Mouse (Mus musculus): Measurements from ENCODE around the gene Tns3. TPM values are rescaled to one million over a fixed set of nuclear protein-coding genes. Genes with fewer than 3 reads are reported as not detected.
A peak's percentile ranks its signal among the peaks of the same experiment; 100 is the strongest.

Tns3 gene
- 28.0 and 30.4 TPM in 2 replicates for polyA plus RNA-seq (2015; fragmentation: Nextera tagmentation; extraction: Ambion mirVana)

- Histone ChIP-seq H3K27ac (ENCODE audit: low read length) (peak within 1 kb of the TSS; percentile 96), H3K36me3 (ENCODE audit: control insufficient read depth, insufficient read depth, low read length) (no peaks in the 10 kb centered on the region; the same call in 1 of the 2 replicates), H3K4me2 (ENCODE audit: low read depth, low read length) (peak within 1 kb of the TSS; percentile 72), H3K4me1 (ENCODE audit: control insufficient read depth, insufficient read depth, low read length) (peaks cover 41% of the 10 kb centered on the region), H3K9me3 (replicated peaks; ENCODE audit: control insufficient read depth, low read length) (no peaks in the 10 kb centered on the region; the same call in 1 of the 2 replicates), H3K4me3 (replicated peaks; ENCODE audit: low read length) (peak within 1 kb of the TSS; percentile 75), H3K27me3 (ENCODE audit: control insufficient read depth, insufficient read depth, low read length) (no peaks in the 10 kb centered on the region), H3K9ac (ENCODE audit: low read length) (peak within 1 kb of the TSS; percentile 92)
- WGBS = under 1% methylated on average over 37 of the region's 37 CpGs
- peak; percentile 76 for ATAC-seq (ENCODE audit: insufficient read depth, low FRiP score)
These were observed at the start of gene Tns3 for GRCm38 (mm10) chr11:8664393-8664743. Gene Tns3 (minus strand): TSS chr11:8664535.

- WGBS = 46% methylated on average over 8 of the region's 8 CpGs
- Histone ChIP-seq H3K9me3 (replicated peaks; ENCODE audit: control insufficient read depth, low read length) (no peaks in the 10 kb centered on the region), H3K4me1 (ENCODE audit: control insufficient read depth, insufficient read depth, low read length) (peaks cover 15% of the 10 kb centered on the region), H3K27ac (ENCODE audit: low read length) (no peak overlapping the region), H3K36me3 (ENCODE audit: control insufficient read depth, insufficient read depth, low read length) (no peaks in the 10 kb centered on the region), H3K27me3 (ENCODE audit: control insufficient read depth, insufficient read depth, low read length) (no peaks in the 10 kb centered on the region), H3K4me2 (ENCODE audit: low read depth, low read length) (no peak overlapping the region), H3K9ac (ENCODE audit: low read length) (no peak overlapping the region), H3K4me3 (replicated peaks; ENCODE audit: low read length) (no peak overlapping the region)
- peak; percentile 49 for ATAC-seq (ENCODE audit: insufficient read depth, low FRiP score)
These were observed 42.1 kb upstream of the Tns3 start for GRCm38 (mm10) chr11:8706246-8707041.

- Histone ChIP-seq H3K27me3 (ENCODE audit: control insufficient read depth, insufficient read depth, low read length) (no peaks in the 10 kb centered on the region), H3K27ac (ENCODE audit: low read length) (no peak overlapping the region), H3K4me3 (replicated peaks; ENCODE audit: low read length) (no peak overlapping the region), H3K9ac (ENCODE audit: low read length) (no peak overlapping the region), H3K4me2 (ENCODE audit: low read depth, low read length) (no peak overlapping the region), H3K4me1 (ENCODE audit: control insufficient read depth, insufficient read depth, low read length) (peaks cover 17% of the 10 kb centered on the region), H3K9me3 (replicated peaks; ENCODE audit: control insufficient read depth, low read length) (no peaks in the 10 kb centered on the region), H3K36me3 (ENCODE audit: control insufficient read depth, insufficient read depth, low read length) (no peaks in the 10 kb centered on the region)
- 65% methylated on average over 1 of the region's 1 CpGs for WGBS
- no peak for ATAC-seq (ENCODE audit: insufficient read depth, low FRiP score)
These were observed 40.8 kb upstream of the Tns3 start for GRCm38 (mm10) chr11:8705156-8705555.

GRCm38 (mm10) chr11:8703876-8704275 is 39.5 kb upstream of the Tns3 start:
- Histone ChIP-seq H3K27ac (ENCODE audit: low read length) (0 out of 2 replicates have a peak overlapping the region, but pooled peaks have one; percentile 3), H3K4me1 (ENCODE audit: control insufficient read depth, insufficient read depth, low read length) (peaks cover 17% of the 10 kb centered on the region), H3K4me3 (replicated peaks; ENCODE audit: low read length) (no peak overlapping the region), H3K27me3 (ENCODE audit: control insufficient read depth, insufficient read depth, low read length) (no peaks in the 10 kb centered on the region), H3K36me3 (ENCODE audit: control insufficient read depth, insufficient read depth, low read length) (no peaks in the 10 kb centered on the region), H3K9me3 (replicated peaks; ENCODE audit: control insufficient read depth, low read length) (no peaks in the 10 kb centered on the region), H3K4me2 (ENCODE audit: low read depth, low read length) (no peak overlapping the region), H3K9ac (ENCODE audit: low read length) (no peak overlapping the region)
- no peak for ATAC-seq (ENCODE audit: insufficient read depth, low FRiP score)
- WGBS = 76% methylated on average over 6 of the region's 6 CpGs

GRCm38 (mm10) chr11:8702532-8702886 is 38.2 kb upstream of the Tns3 start:
- WGBS = 71% methylated on average over 2 of the region's 2 CpGs
- Histone ChIP-seq H3K4me3 (replicated peaks; ENCODE audit: low read length) (no peak overlapping the region), H3K27ac (ENCODE audit: low read length) (no peak overlapping the region), H3K4me1 (ENCODE audit: control insufficient read depth, insufficient read depth, low read length) (peaks cover 17% of the 10 kb centered on the region), H3K4me2 (ENCODE audit: low read depth, low read length) (no peak overlapping the region), H3K27me3 (ENCODE audit: control insufficient read depth, insufficient read depth, low read length) (no peaks in the 10 kb centered on the region), H3K9me3 (replicated peaks; ENCODE audit: control insufficient read depth, low read length) (no peaks in the 10 kb centered on the region), H3K9ac (ENCODE audit: low read length) (no peak overlapping the region), H3K36me3 (ENCODE audit: control insufficient read depth, insufficient read depth, low read length) (no peaks in the 10 kb centered on the region)
- no peak for ATAC-seq (ENCODE audit: insufficient read depth, low FRiP score)

- WGBS = 43% methylated on average over 10 of the region's 10 CpGs
- Histone ChIP-seq H3K27ac (ENCODE audit: low read length) (peak overlapping the region; percentile 2; the same call in 1 of the 2 replicates), H3K9me3 (replicated peaks; ENCODE audit: control insufficient read depth, low read length) (no peaks in the 10 kb centered on the region), H3K4me1 (ENCODE audit: control insufficient read depth, insufficient read depth, low read length) (peaks cover 17% of the 10 kb centered on the region), H3K4me2 (ENCODE audit: low read depth, low read length) (no peak overlapping the region), H3K9ac (ENCODE audit: low read length) (no peak overlapping the region), H3K4me3 (replicated peaks; ENCODE audit: low read length) (no peak overlapping the region), H3K36me3 (ENCODE audit: control insufficient read depth, insufficient read depth, low read length) (no peaks in the 10 kb centered on the region), H3K27me3 (ENCODE audit: control insufficient read depth, insufficient read depth, low read length) (no peaks in the 10 kb centered on the region)
- ATAC-seq (ENCODE audit: insufficient read depth, low FRiP score) = no peak; the same call in 1 of the 2 replicates
These were observed 37.7 kb upstream of the Tns3 start for GRCm38 (mm10) chr11:8701845-8702531.

- no peaks in the 10 kb centered on the region for H3K27me3 ChIP-seq (ENCODE audit: control insufficient read depth, insufficient read depth, low read length)
- H3K4me1 ChIP-seq (ENCODE audit: control insufficient read depth, insufficient read depth, low read length) = peaks cover 16% of the 10 kb centered on the region
- ATAC-seq (ENCODE audit: insufficient read depth, low FRiP score) = no peak; the same call in 1 of the 2 replicates
- H3K27ac ChIP-seq (ENCODE audit: low read length) = peak overlapping the region; percentile 26; the same call in 1 of the 2 replicates
- no peaks in the 10 kb centered on the region for H3K9me3 ChIP-seq (replicated peaks; ENCODE audit: control insufficient read depth, low read length)
- 41% methylated on average over 3 of the region's 3 CpGs for WGBS
- H3K9ac ChIP-seq (ENCODE audit: low read length) = no peak overlapping the region
- no peaks in the 10 kb centered on the region for H3K36me3 ChIP-seq (ENCODE audit: control insufficient read depth, insufficient read depth, low read length)
- H3K4me2 ChIP-seq (ENCODE audit: low read depth, low read length) = no peak overlapping the region
- no peak overlapping the region for H3K4me3 ChIP-seq (replicated peaks; ENCODE audit: low read length)
These were observed 37.1 kb upstream of the Tns3 start for GRCm38 (mm10) chr11:8701400-8701799.

GRCm38 (mm10) chr11:8700641-8701221 is 36.4 kb upstream of the Tns3 start:
- peaks cover 14% of the 10 kb centered on the region for H3K4me1 ChIP-seq (ENCODE audit: control insufficient read depth, insufficient read depth, low read length)
- H3K36me3 ChIP-seq (ENCODE audit: control insufficient read depth, insufficient read depth, low read length) = no peaks in the 10 kb centered on the region
- peak overlapping the region; percentile 26; the same call in 1 of the 2 replicates for H3K27ac ChIP-seq (ENCODE audit: low read length)
- H3K4me2 ChIP-seq (ENCODE audit: low read depth, low read length) = no peak overlapping the region
- H3K9me3 ChIP-seq (replicated peaks; ENCODE audit: control insufficient read depth, low read length) = no peaks in the 10 kb centered on the region
- no peak for ATAC-seq (ENCODE audit: insufficient read depth, low FRiP score)
- no peaks in the 10 kb centered on the region for H3K27me3 ChIP-seq (ENCODE audit: control insufficient read depth, insufficient read depth, low read length)
- WGBS = 69% methylated on average over 8 of the region's 8 CpGs
- H3K9ac ChIP-seq (ENCODE audit: low read length) = no peak overlapping the region
- no peak overlapping the region for H3K4me3 ChIP-seq (replicated peaks; ENCODE audit: low read length)

GRCm38 (mm10) chr11:8699777-8700176 is 35.4 kb upstream of the Tns3 start:
- no peak for ATAC-seq (ENCODE audit: insufficient read depth, low FRiP score)
- no peak overlapping the region for H3K9ac ChIP-seq (ENCODE audit: low read length)
- no peaks in the 10 kb centered on the region for H3K27me3 ChIP-seq (ENCODE audit: control insufficient read depth, insufficient read depth, low read length)
- H3K4me3 ChIP-seq (replicated peaks; ENCODE audit: low read length) = no peak overlapping the region
- H3K9me3 ChIP-seq (replicated peaks; ENCODE audit: control insufficient read depth, low read length) = no peaks in the 10 kb centered on the region
- WGBS = 73% methylated on average over 5 of the region's 5 CpGs
- H3K4me1 ChIP-seq (ENCODE audit: control insufficient read depth, insufficient read depth, low read length) = peaks cover 14% of the 10 kb centered on the region
- no peak overlapping the region for H3K27ac ChIP-seq (ENCODE audit: low read length)
- no peaks in the 10 kb centered on the region for H3K36me3 ChIP-seq (ENCODE audit: control insufficient read depth, insufficient read depth, low read length)
- H3K4me2 ChIP-seq (ENCODE audit: low read depth, low read length) = no peak overlapping the region

Measured in stomach, embryonic 16.5 days (tissue).